Mouse (Mus musculus) kidney, postnatal 14 days (tissue): ENCODE results near the gene Gm6034.
"Not testable (repeated sequence)": the region's sequence is repeated elsewhere in the genome, so short reads cannot be mapped to it uniquely, and the experiment has no call there.

Experiments used
- DNase-seq: peaks from one replicate; pipeline ENCODE4 v3.0.0; 2022; ENCODE audit warnings: mixed read lengths

Gm6034 gene

DNA sequence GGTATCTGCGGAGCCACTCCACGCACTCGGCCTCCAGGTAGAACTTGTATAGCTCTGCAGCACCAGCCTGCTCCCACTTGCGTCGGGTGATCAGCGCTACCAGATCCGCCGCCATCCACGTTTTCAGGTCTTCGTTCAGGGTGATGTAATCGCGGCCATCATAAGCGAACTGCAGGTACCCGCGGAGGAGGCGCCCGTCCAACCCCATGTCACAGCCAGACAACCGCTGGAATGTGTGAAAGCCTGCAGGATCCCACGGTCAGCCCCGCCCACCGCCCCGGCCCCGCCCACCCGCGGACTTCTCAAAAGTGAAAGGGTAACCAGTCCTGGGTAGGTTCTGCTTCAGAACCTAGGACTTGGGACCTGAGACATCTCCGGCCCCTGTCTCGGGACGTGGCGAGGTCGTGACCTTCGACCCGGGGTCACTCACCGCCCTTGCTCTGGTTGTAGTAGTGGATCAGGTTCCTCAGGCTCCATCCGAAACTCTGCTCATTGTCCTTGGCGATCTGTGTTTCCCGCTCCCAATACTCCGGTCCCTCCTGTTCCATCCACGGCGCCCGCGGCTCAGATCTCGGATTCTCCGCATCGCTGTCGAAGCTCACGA is 40.6 kb downstream of the Gm6034 start:
- peak; percentile 50 for DNase-seq

DNA sequence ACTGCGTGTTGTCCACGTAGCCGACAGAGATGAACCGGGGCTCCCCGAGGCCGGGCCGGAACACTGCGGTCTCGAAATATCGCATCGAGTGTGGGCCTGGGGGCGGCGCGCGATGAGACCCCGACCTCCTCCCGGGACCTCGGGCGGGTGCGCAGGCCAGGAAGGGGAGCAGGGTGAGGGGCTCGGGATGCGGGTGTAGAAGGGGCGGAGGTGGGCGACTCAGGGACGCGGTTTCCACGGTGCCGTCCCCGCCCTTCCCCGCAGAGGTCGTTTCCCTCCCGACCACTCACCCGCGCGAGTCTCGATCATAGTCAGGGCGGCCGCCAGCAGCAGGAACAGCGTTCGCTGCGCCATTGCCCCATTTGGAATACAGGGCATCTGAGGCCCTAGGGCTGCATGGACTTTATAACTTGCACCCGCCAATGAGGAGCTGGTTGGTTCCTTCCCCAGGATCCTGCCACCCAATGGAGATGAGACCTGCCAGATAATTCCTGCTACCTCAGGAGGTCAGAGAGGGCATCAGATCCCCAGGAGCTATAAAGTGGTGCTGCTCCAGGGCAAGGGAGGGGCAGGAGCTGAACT is 41.2 kb downstream of the Gm6034 start:
- DNase-seq: no peak

DNA sequence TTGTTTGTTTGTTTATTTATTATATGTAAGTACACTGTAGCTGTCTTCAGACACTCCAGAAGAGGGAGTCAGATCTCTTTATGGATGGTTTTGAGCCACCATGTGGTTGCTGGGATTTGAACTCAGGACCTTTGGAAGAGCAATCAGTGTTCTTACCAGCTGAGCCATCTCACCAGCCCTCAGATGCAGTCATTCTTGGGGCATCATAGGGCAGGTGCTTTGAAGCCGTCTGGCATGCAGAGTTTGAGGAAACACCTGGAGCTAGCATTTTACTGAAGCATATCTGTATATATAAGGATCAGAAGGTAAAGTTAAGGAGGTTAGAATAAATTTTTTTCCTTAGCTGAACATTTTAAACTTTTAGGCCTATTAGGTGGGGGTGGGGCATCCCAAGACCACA is 43.2 kb downstream of the Gm6034 start:
- DNase-seq: not testable (repeated sequence)

DNA sequence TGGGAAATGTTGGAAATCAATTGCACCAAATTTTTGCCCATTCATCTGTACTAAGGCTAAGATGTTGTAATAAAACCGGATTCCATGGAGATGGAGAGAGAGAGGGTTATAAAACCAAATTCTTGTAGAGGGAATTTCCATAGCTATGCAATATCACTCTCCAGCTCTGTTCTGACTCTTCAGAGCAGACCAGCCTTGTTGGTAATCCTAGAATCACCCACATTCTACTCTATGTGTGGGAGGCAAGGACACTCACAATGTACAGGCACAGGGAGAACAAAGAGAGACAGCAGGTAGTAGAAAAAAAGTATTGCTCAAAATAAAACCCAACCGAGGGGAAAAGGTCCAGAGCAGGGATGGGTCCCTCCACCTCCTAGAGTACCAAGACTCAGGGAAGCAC is 49.2 kb downstream of the Gm6034 start:
- DNase-seq: not testable (repeated sequence)

DNA sequence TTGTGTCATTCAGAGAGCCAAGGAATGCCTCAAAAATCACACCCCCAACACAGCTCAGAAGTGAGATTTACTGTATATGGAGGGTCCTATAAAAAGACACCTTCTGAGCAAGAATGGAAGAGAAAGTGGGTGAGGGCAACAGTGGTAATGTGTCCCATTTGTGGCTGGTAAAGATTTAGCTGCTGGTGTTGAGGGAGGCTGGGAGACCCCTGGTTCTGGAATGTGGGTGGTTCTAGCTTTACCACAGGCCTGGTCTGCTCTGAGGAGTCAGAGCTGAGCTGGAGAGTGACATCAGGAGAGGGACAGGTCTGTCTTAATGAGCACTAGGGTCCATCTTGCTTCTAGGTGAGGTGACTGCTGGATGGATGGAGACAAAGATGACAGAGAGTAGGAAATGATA is 49.8 kb downstream of the Gm6034 start:
- DNase-seq: not testable (repeated sequence)

DNA sequence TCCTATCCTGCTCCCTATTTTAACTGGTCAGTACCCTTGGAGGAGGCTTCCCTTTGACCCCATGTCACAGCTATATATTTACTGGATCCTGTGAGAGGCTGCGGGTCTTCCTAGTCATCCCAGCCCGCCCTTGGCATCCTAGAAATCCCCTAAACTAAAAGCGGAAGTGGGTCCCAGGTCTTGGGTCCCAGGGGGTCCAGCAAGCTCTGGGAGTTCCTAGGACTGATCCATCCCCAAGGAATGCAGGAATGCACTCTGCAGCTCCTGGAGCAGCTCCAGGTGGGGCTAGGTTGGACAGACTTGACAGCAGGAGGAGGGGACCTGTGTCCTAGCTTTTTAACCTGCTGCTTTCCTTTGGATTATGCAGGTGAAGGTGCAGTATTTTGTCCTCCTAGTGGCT is 51.2 kb downstream of the Gm6034 start:
- DNase-seq: no peak

DNA sequence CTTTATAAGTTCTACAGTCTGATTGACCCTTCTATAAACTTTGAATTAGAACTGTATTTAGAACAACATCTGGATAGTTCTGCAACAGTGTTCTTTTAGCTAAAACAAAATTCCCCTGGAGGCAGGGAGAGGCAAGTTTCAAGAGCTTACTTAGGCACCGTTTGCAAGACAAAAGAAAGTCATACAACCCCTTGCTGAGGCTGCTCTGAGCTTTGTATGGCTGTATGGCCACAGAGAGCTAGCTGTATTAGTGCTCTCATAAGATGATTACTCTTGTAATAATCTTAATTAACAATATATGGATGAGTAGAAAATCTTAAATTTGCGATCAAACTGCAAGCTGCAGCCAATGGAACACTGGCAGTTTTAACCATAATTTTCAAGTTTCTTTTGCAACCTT is 56.8 kb downstream of the Gm6034 start:
- DNase-seq: not testable (repeated sequence)

DNA sequence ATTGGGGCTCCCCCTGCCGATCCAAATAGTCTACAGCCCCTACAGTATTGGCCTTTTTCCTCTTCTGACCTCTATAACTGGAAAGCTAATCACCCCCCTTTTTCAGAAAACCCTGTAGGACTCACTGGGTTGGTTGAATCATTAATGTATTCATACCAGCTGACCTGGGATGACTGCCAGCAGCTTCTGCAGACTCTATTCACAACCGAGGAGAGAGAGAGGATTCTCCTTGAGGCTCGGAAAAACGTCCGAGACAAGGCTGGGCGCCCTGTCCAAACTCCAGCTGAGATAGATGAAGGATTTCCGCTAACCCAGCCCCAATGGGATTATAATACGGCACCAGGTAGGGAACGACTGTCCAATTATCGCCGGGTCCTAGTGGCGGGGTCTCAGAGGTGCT is 59.3 kb downstream of the Gm6034 start:
- DNase-seq: not testable (repeated sequence)
